12 mouse cellular contexts compared by ENCODE assay signal in the genomic region with DNA sequence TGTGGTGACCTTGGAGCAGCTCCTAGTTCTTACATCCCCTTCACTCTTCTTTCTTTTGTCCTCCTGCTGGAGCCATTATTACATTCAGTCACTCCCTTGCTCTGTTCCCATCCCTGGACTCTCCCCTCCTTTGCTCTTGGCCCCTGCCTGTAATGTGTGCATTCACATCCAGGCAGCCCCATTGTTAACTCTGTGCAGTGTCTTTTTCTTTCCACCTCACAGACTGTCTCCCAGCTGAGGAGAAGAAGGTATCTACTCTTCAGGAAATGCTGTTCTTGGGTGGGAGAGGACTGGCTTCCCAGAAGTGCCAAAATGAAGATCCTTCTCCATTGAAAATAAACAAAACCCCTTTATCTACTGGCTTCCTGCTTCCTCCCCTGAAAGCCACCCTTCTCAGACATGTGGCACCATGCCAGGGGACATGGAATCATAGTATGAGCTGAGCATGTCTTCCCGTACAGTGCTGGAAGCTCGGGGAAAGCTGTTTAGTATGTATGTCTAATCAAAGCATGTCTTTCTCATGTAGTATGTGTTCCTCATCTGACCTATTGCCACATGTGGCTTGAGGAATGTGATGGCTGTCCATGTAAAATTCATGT. TPM values are rescaled to one million over a fixed set of nuclear protein-coding genes. Genes with fewer than 3 reads are reported as not detected.
DNase-seq lines count a peak whose midpoint lies in the region; ATAC-seq and TF ChIP-seq lines count a peak whose summit lies in the region.
"Had no signal": no experiment of that assay in that cellular context is flagged by ENCODE, and none has a peak within 500 bp of the region (broad histone marks: within the 10 kb centered on the region; RNA-seq: fewer than 3 reads in every experiment).

No protein-coding gene starts in this region.

- no peak for ATAC-seq in megakaryocyte, adult 5-6 weeks (ENCODE audit: poor library complexity, severe bottlenecking)
- no peak for ATAC-seq in kidney, postnatal 0 days (replicated peaks; ENCODE audit: low FRiP score, low read depth)
- no peak for ATAC-seq in midbrain, embryonic 15.5 days (replicated peaks)
- ATAC-seq: hindbrain, postnatal 0 days had no signal

- no peak for TF ChIP-seq CTCF in kidney, postnatal 0 days (IDR thresholded peaks at IDR 0.05; ENCODE audit: low read depth)

- 0 out of 2 replicates have a peak, but pooled peaks cover 4% of the 10 kb centered on the region for H3K9me3 ChIP-seq in megakaryocyte, embryonic 14.5 days
- H3K9me3 ChIP-seq in kidney, postnatal 0 days (replicated peaks; ENCODE audit: low read length), result no peaks in the 10 kb centered on the region
- H3K9me3 ChIP-seq in midbrain, embryonic 15.5 days, result no peaks in the 10 kb centered on the region
- H3K9me3 ChIP-seq: lung, embryonic 15.5 days; stomach, embryonic 15.5 days had no signal

- H3K27me3 ChIP-seq in megakaryocyte, embryonic 14.5 days (replicated peaks), result peaks cover 19% of the 10 kb centered on the region
- no peaks in the 10 kb centered on the region for H3K27me3 ChIP-seq in kidney, postnatal 0 days (ENCODE audit: insufficient read depth, low read length)
- H3K27me3 ChIP-seq in midbrain, embryonic 15.5 days (replicated peaks), result no peaks in the 10 kb centered on the region
- H3K27me3 ChIP-seq: lung, embryonic 15.5 days; stomach, embryonic 15.5 days had no signal

- 66% methylated on average over 2 of the region's 2 CpGs for WGBS in kidney, postnatal 0 days
- 75% methylated on average over 2 of the region's 2 CpGs for WGBS in midbrain, embryonic 15.5 days

- no peak overlapping the region for H3K27ac ChIP-seq in kidney, postnatal 0 days
- H3K27ac ChIP-seq in midbrain, embryonic 15.5 days, result no peak overlapping the region
- H3K27ac ChIP-seq: hindbrain, postnatal 0 days; lung, embryonic 15.5 days; stomach, embryonic 15.5 days had no signal

- peaks cover 13% of the 10 kb centered on the region for H3K36me3 ChIP-seq in megakaryocyte, embryonic 14.5 days (replicated peaks; ENCODE audit: low read length)
- H3K36me3 ChIP-seq in kidney, postnatal 0 days (ENCODE audit: insufficient read depth, low read length), result no peaks in the 10 kb centered on the region
- no peaks in the 10 kb centered on the region for H3K36me3 ChIP-seq in midbrain, embryonic 15.5 days (replicated peaks)
- H3K36me3 ChIP-seq: lung, embryonic 15.5 days; stomach, embryonic 15.5 days had no signal

- intact Hi-C loops in gastrocnemius, postnatal 14 days (cut with DNase I; ENCODE audit: low total_unique reads), result no loop called here

- no peak overlapping the region for H3K4me2 ChIP-seq in kidney, postnatal 0 days (ENCODE audit: low read length)
- H3K4me2 ChIP-seq in midbrain, embryonic 15.5 days, result no peak overlapping the region
- H3K4me2 ChIP-seq: lung, embryonic 15.5 days; stomach, embryonic 15.5 days had no signal

- peak overlapping the region; percentile 11 for H3K4me3 ChIP-seq in megakaryocyte, embryonic 14.5 days (replicated peaks)
- H3K4me3 ChIP-seq in kidney, postnatal 0 days (replicated peaks; ENCODE audit: low read depth, low read length), result no peak overlapping the region
- no peak overlapping the region for H3K4me3 ChIP-seq in midbrain, embryonic 15.5 days
- H3K4me3 ChIP-seq: lung, embryonic 15.5 days; stomach, embryonic 15.5 days had no signal

- peaks cover 63% of the 10 kb centered on the region for H3K4me1 ChIP-seq in megakaryocyte, embryonic 14.5 days
- H3K4me1 ChIP-seq in kidney, postnatal 0 days (replicated peaks; ENCODE audit: insufficient read depth, low read length), result no peaks in the 10 kb centered on the region
- no peaks in the 10 kb centered on the region for H3K4me1 ChIP-seq in midbrain, embryonic 15.5 days
- H3K4me1 ChIP-seq: stomach, embryonic 15.5 days had no signal

- peak; percentile 22 for DNase-seq in gastrocnemius, postnatal 14 days
- no peak for DNase-seq in gastrocnemius, postnatal 25 days
- peak; percentile 39 for DNase-seq in kidney, postnatal 0 days (ENCODE audit: low spot score)
- peak; percentile 71 for DNase-seq in lung, postnatal 36 days
- no peak for DNase-seq in yolk sac, embryonic 10.5 days (ENCODE audit: low spot score)
- DNase-seq: B cell, adult 2 months had no signal

- no peak overlapping the region for H3K9ac ChIP-seq in kidney, postnatal 0 days (ENCODE audit: low read depth, low read length)
- no peak overlapping the region for H3K9ac ChIP-seq in midbrain, embryonic 15.5 days
- H3K9ac ChIP-seq: lung, embryonic 15.5 days; stomach, embryonic 15.5 days had no signal

RNA-seq across cellular contexts. Expression of gene Hivep3, which starts 17.9 kb away (rescaled TPM):
- 1 to 10 TPM; 2.9 to 3.0 TPM for total RNA-seq in gastrocnemius, postnatal 14 days (2021)
- 1 to 10 TPM; 2.4 TPM for total RNA-seq in gastrocnemius, postnatal 25 days (2021)
- 3.8 and 10.4 TPM in 2 replicates for polyA plus RNA-seq in megakaryocyte, embryonic 14.5 days (2012; ENCODE audit: insufficient read depth, low replicate concordance)
- total RNA-seq in megakaryocyte, adult 5-6 weeks (2015), result 16.6 and 16.9 TPM in 2 replicates
- 4.3 and 6.7 TPM in 2 replicates for total RNA-seq in megakaryocyte, adult 5-6 weeks (2017)
- polyA plus RNA-seq in kidney, postnatal 0 days (2015; fragmentation: Nextera tagmentation; extraction: Ambion mirVana), result 8.3 TPM in 2 replicates
- polyA plus RNA-seq in midbrain, embryonic 15.5 days (2015; fragmentation: Nextera tagmentation; extraction: Ambion mirVana), result 18.9 and 19.0 TPM in 2 replicates

Comparison
In these comparisons a context has a peak if more than half of its experiments do, and no peak if none do; other contexts are left out.
1. DNase-seq: peak in gastrocnemius, postnatal 14 days (single experiment), kidney, postnatal 0 days (single experiment) and lung, postnatal 36 days (single experiment); none in gastrocnemius, postnatal 25 days (single experiment) and yolk sac, embryonic 10.5 days (single experiment).